Mouse (Mus musculus) forebrain, postnatal 0 days (tissue): ENCODE measurements at regions not wholly inside any gene's neighbourhood (a gene's known extent, or its start where the extent isn't known, plus 50 kb on each side); places are given as distances from the start of the nearest gene placed in this dataset.

Experiments
- ATAC-seq: fragments of 200-750 bp; cut with Nextera tagmentation; 2 replicates; pipeline ENCODE4 v1.8.0; 2017; ENCODE audit warnings: mild to moderate bottlenecking, moderate library complexity
- DNase-seq: peaks from one replicate; pipeline ENCODE4 v3.0.0-alpha.2; 2015
- H3K27ac ChIP-seq: fragments of 300-500 bp; sonication (generic); 2 replicates; pipeline ENCODE4 v1.5.1; 2014; ENCODE audit warnings: low read depth, mild to moderate bottlenecking, antibody characterized with exemption, low read length, moderate library complexity, mixed read lengths
- H3K27me3 ChIP-seq: fragments of 300-500 bp; sonication (generic); 2 replicates; pipeline ENCODE4 v1.6.1; 2014; ENCODE audit warnings: mild to moderate bottlenecking, low read length, mixed read lengths; ENCODE audit not compliant: insufficient read depth
- H3K36me3 ChIP-seq: fragments of 300-500 bp; sonication (generic); 2 replicates; pipeline ENCODE4 v1.6.1; 2014; ENCODE audit warnings: mild to moderate bottlenecking, moderate library complexity; ENCODE audit not compliant: insufficient read depth
- H3K4me1 ChIP-seq: fragments of 300-500 bp; sonication (generic); 2 replicates; pipeline ENCODE4 v1.6.1; 2014; ENCODE audit warnings: antibody characterized with exemption; ENCODE audit not compliant: insufficient read depth
- H3K4me2 ChIP-seq: fragments of 300-500 bp; sonication (generic); 2 replicates; pipeline ENCODE4 v1.6.1; 2014; ENCODE audit warnings: low read depth, mild to moderate bottlenecking, moderate library complexity
- H3K4me3 ChIP-seq: fragments of 300-500 bp; sonication (generic); 2 replicates; pipeline ENCODE4 v1.5.1; 2014; ENCODE audit warnings: low read depth, low read length, mixed read lengths
- H3K9ac ChIP-seq: fragments of 300-500 bp; sonication (generic); 2 replicates; pipeline ENCODE4 v1.6.1; 2014; ENCODE audit warnings: mild to moderate bottlenecking
- H3K9me3 ChIP-seq: fragments of 300-500 bp; sonication (generic); 2 replicates; pipeline ENCODE4 v1.6.1; 2016; ENCODE audit warnings: low read length
- CTCF ChIP-seq: sonication (generic); IDR thresholded peaks from 2 replicates; pipeline ENCODE4 v1.5.1; 2016; ENCODE audit warnings: antibody characterized with exemption, control low read depth, low read depth
- WGBS: fragments of 180-500 bp; shearing (Covaris S2); extraction: QIAGEN DNeasy Blood & Tissue Kit; methylation state at CpG from one replicate; pipeline ENCODE4 v1.1.7; 2014; 5-methylcytosine and 5-hydroxymethylcytosine counted together

DNA sequence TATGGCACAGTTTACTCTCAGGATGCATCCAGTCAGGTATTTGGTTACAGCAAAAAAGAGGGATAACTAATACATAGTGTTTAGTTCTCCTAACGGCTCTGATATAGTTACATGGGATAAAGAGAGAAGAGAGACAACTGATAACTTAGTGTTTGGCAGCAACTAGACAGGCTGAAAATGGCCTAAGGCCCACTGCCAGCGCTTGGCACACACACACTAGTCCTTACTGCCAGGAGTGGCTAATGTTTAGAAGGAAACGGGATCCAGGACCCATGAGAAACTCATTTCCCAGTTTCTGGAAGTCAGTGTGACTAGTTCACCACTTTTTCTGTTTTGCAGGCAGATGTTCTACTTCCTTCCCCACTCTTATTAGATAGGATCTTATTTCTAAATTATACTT lies 633.5 kb upstream of the Cylc2 start:
- Histone ChIP-seq H3K27me3 (no peaks in the 10 kb centered on the region), H3K27ac (no peak overlapping the region), H3K4me2 (no peak overlapping the region), H3K9me3 (no peaks in the 10 kb centered on the region), H3K36me3 (no peaks in the 10 kb centered on the region), H3K4me3 (no peak overlapping the region), H3K4me1 (no peaks in the 10 kb centered on the region), H3K9ac (no peak overlapping the region)
- ATAC-seq (no peak), DNase-seq (peak; percentile 47)
- TF ChIP-seq CTCF: no peak
- 47% methylated on average over 3 of the region's 3 CpGs for WGBS

DNA sequence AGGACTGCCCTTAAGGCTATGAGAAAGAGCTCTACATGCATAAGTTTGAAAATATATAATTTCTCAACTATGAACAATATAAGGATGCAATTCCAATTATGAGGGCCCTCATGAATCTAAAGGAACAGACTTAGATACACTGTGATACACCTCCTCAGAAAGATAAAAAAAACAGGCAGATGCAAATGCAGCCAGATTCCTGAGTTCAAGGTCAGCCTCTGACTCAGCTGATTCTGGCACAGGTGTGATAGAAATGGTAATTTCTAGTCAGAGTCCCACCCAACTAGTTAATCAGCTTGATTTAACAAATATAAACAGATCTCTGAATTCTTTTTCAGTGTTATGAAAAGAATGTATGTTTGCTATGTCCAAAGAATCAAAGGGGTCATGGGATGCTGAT lies 595.8 kb upstream of the Cylc2 start:
- H3K4me1 ChIP-seq: no peaks in the 10 kb centered on the region
- no peak for ATAC-seq
- no peaks in the 10 kb centered on the region for H3K27me3 ChIP-seq
- no peak for TF ChIP-seq CTCF
- H3K4me2 ChIP-seq: no peak overlapping the region
- no peaks in the 10 kb centered on the region for H3K9me3 ChIP-seq
- no peaks in the 10 kb centered on the region for H3K36me3 ChIP-seq
- H3K4me3 ChIP-seq: no peak overlapping the region
- no peak for DNase-seq
- H3K9ac ChIP-seq: no peak overlapping the region
- H3K27ac ChIP-seq: no peak overlapping the region
